Mouse (Mus musculus): ENCODE measurements around the gene Cldn15.

GRCm38 (mm10) chr5:137007276-137007675, 40.9 kb downstream of the Cldn15 start:
- TF ChIP-seq CTCF (IDR thresholded peaks at IDR 0.05; ENCODE audit: extremely low read depth, insufficient read depth, low read length) (no peak), POLR2A (IDR thresholded peaks at IDR 0.05; ENCODE audit: extremely low read depth, insufficient read depth, low read length) (no peak)
